Mouse (Mus musculus) heart, embryonic 15.5 days (tissue): ENCODE measurements around the gene Hist1h4a. TPM values are rescaled to one million over a fixed set of nuclear protein-coding genes. Genes with fewer than 3 reads are reported as not detected.
"Not testable (repeated sequence)": the region's sequence is repeated elsewhere in the genome, so short reads cannot be mapped to it uniquely, and the experiment has no call there.

Experiments used
- ATAC-seq: fragments of 200-750 bp; cut with Nextera tagmentation; replicated peaks from 2 replicates; pipeline ENCODE4 v1.8.0; 2017; ENCODE audit warnings: low read depth, moderate TSS enrichment; ENCODE audit not compliant: insufficient number of reproducible peaks, insufficient read depth, low FRiP score
- H3K27ac ChIP-seq: fragments of 300-500 bp; sonication (generic); 2 replicates; pipeline ENCODE4 v1.5.1; 2015; ENCODE audit warnings: mild to moderate bottlenecking, inconsistent platforms
- H3K27me3 ChIP-seq: fragments of 300-500 bp; sonication (generic); 2 replicates; pipeline ENCODE4 v1.6.1; 2015; ENCODE audit warnings: inconsistent platforms
- H3K36me3 ChIP-seq: fragments of 300-500 bp; sonication (generic); 2 replicates; pipeline ENCODE4 v1.6.1; 2015; ENCODE audit warnings: mild to moderate bottlenecking, inconsistent platforms
- H3K4me1 ChIP-seq: fragments of 300-500 bp; sonication (generic); replicated peaks from 2 replicates; pipeline ENCODE4 v1.6.1; 2015; ENCODE audit warnings: inconsistent platforms
- H3K4me2 ChIP-seq: fragments of 300-500 bp; sonication (generic); 2 replicates; pipeline ENCODE4 v1.6.1; 2015; ENCODE audit warnings: inconsistent platforms, mild to moderate bottlenecking, moderate library complexity
- H3K4me3 ChIP-seq: fragments of 300-500 bp; sonication (generic); 2 replicates; pipeline ENCODE4 v1.5.1; 2015; ENCODE audit warnings: mild to moderate bottlenecking, inconsistent platforms
- H3K9ac ChIP-seq: fragments of 300-500 bp; sonication (generic); 2 replicates; pipeline ENCODE4 v1.6.1; 2015; ENCODE audit warnings: mild to moderate bottlenecking, inconsistent platforms
- H3K9me3 ChIP-seq: fragments of 300-500 bp; sonication (generic); replicated peaks from 2 replicates; pipeline ENCODE4 v1.6.1; 2016; ENCODE audit warnings: inconsistent platforms
- WGBS: fragments of 180-500 bp; shearing (Covaris S2); methylation state at CpG from one replicate; pipeline ENCODE4 v1.1.7; 2015; ENCODE audit warnings: mixed read lengths; 5-methylcytosine and 5-hydroxymethylcytosine counted together
- polyA plus RNA-seq: library from polyadenylated mRNA; unstranded; fragments of >200 nt; fragmentation: Nextera tagmentation; extraction: Ambion mirVana; gene quantifications from 2 replicates; pipeline ENCODE4 v1.2.1, GENCODE M21; 2015

The Hist1h4a gene
- polyA plus RNA-seq, 1 experiment from 2014 or later: not detected

DNA sequence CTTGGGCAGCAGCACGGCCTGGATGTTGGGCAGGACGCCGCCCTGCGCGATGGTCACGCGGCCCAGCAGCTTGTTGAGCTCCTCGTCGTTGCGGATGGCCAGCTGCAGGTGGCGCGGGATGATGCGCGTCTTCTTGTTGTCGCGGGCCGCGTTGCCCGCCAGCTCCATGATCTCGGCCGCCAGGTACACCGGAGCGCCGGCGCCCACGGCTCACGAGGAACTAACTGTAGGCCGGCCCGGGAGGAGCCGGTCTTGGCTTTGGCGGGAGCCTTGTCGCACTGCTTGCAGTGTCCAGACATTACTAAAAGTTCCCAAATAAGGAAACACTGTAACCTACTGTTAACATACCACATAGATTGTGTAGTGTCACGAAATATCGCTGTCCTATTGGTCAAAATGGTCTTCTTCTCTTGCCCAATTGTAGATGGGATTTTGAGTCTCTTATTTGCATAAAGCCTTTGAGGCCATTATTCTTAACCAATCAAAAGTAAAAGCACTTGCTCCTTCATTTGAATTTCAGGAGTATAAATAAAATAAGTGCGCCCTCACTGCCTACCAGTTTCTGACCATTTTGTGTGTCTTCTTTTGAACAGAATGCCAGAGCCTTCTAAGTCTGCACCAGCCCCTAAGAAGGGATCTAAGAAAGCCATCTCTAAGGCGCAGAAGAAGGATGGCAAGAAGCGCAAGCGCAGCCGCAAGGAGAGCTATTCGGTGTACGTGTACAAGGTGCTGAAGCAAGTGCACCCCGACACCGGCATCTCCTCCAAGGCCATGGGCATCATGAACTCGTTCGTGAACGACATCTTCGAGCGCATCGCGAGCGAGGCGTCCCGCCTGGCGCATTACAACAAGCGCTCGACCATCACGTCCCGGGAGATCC is 14.6 kb downstream of the Hist1h4a start, which contains the start of gene Hist1h2bb:
TSS of gene Hist1h2bb (plus strand) at position 534 of the 880 bp plus-strand sequence.
- Histone ChIP-seq H3K9ac (peak within 1 kb of the TSS; percentile 65), H3K4me3 (peak within 1 kb of the TSS; percentile 49), H3K4me2 (peak within 1 kb of the TSS; percentile 70), H3K4me1 (peaks cover 22% of the 10 kb centered on the region), H3K27ac (peak within 1 kb of the TSS; percentile 99)
- WGBS: under 1% methylated on average over 49 of the region's 58 CpGs
- peak; percentile 92 for ATAC-seq
- not testable (repeated sequence) for H3K27me3 ChIP-seq, H3K9me3 ChIP-seq, H3K36me3 ChIP-seq

DNA sequence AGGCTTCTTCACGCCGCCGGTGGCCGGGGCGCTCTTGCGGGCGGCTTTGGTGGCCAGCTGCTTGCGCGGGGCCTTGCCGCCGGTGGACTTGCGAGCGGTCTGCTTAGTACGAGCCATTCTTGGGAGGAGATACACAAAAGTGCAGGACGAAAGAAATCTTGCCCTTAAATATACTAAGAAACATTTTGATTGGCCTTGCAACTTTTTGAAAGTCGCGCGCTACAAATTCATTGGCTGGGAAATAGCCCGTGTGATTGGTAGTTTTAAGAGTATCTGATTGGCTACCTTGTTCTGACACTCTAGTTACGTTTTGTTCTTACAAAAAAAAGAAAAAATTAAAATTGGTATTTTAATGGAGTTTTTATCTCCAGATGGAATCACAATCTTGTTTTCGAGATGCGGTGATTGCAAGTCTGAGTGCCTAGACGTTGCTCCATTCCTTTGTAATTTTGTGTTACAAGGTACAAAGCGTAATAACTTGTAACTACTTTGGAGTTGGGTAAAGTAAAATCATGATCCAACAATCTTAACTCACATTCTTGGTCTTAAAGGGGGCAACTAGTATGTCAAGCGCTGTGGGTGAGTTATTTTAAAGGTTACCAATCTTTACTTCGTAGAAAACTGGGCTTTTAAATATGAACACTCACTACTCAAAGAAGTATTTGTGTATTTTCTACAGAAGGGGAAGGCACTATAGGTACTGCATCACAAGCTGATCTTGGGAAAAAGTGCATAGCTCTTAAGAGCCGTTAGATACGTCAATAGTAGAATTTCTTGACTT is 15.5 kb downstream of the Hist1h4a start, which contains the start of gene Hist1h3c:
TSS of gene Hist1h3c (minus strand) at position 222 of the 781 bp plus-strand sequence.
- Histone ChIP-seq H3K9ac (peak within 1 kb of the TSS; percentile 65), H3K27me3 (no peaks in the 10 kb centered on the region), H3K4me2 (peak within 1 kb of the TSS; percentile 70), H3K9me3 (no peaks in the 10 kb centered on the region), H3K4me1 (peaks cover 26% of the 10 kb centered on the region), H3K36me3 (no peaks in the 10 kb centered on the region), H3K4me3 (peak within 1 kb of the TSS; percentile 49), H3K27ac (peak within 1 kb of the TSS; percentile 99)
- WGBS: under 1% methylated on average over 24 of the region's 28 CpGs
- ATAC-seq: peak; percentile 53

DNA sequence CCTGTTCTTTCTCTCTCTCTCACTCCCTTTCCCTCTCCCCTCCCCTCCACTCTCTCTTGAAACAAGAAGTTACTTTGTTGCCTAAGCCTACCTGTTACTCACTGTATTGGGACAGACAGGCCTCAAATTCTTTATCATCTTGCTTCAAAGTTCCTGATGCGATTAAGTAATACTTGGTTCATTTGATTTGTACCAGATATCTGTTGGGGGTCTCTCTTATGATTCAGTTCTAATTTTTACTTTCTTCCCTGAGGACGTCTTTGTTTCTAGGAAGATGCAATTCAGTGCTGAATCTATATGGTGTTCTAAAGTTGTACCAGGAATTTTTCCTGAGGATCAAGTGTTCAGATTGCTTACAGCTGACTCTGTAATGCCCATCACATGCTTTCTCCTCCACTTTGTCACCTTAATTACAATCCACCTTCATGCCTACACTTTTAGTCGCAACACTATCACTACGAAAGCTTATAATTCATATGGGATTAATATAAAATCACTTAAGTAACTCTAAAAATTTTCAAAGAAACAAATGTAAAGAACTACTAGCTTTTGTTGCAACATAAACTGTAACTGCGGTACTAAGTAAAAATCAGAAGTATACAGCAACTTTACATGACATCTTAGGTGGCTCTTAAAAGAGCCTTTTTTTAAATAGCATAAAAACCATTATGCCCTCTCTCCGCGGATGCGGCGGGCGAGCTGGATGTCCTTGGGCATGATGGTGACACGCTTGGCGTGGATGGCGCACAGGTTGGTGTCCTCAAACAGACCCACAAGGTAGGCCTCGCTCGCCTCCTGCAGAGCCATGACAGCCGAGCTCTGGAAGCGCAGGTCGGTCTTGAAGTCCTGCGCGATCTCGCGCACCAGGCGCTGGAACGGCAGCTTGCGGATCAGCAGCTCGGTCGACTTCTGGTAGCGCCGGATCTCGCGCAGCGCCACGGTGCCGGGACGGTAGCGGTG is 16.3 kb downstream of the Hist1h4a start:
- peaks cover 30% of the 10 kb centered on the region for H3K4me1 ChIP-seq
- H3K9ac ChIP-seq: peak overlapping the region; percentile 35; the same call in 1 of the 2 replicates
- 2% methylated on average over 20 of the region's 36 CpGs for WGBS
- peak overlapping the region; percentile 70 for H3K4me2 ChIP-seq
- no peaks in the 10 kb centered on the region for H3K27me3 ChIP-seq
- H3K27ac ChIP-seq: peak overlapping the region; percentile 72
- no peaks in the 10 kb centered on the region for H3K36me3 ChIP-seq
- H3K4me3 ChIP-seq: peak overlapping the region; percentile 49
- no peak for ATAC-seq
- no peaks in the 10 kb centered on the region for H3K9me3 ChIP-seq

DNA sequence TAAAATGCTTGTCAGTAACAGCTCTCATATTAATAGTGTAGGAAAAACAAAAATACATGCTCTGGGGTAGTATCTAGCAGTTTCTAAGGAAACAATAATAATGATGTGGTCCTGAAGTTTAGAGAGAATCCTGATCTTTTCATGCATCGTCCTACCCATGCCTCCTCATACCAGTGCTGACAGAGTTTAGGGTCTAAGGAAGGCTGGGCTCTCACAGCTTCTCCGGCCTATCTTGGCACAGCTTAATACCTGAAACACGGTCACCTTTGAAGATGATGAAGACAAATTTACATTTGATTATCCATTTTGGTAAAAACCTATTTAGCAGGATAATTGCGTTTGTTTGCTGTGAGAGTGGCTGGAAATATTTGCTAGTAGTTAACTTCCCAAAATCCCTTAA is 17.1 kb downstream of the Hist1h4a start:
- Histone ChIP-seq H3K4me1 (peaks cover 33% of the 10 kb centered on the region), H3K27ac (peak overlapping the region; percentile 72; the same call in 1 of the 2 replicates), H3K27me3 (no peaks in the 10 kb centered on the region), H3K36me3 (no peaks in the 10 kb centered on the region), H3K9ac (0 out of 2 replicates have a peak overlapping the region, but pooled peaks have one; percentile 35), H3K4me2 (peak overlapping the region; percentile 70), H3K4me3 (no peak overlapping the region), H3K9me3 (no peaks in the 10 kb centered on the region)
- ATAC-seq: no peak
- WGBS: 43% methylated on average over 4 of the region's 4 CpGs

DNA sequence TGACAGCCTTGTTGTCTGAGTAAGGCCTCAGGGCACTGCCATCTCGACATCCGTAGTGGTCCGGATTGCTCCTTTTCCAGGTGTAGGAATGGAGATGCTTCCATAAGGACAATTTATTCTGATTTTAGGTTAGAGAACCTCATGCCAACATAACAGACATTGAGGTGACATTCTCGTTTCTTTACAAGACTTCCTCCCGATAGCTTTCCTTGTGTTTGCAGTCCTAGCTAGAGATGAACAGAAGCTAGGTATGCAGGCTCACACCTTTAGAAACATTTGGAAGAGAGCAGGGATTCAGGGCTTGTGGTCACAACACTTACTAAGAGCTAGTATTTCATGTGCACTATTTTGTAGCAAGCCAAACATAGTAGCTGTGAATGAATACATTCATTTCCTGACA is 17.8 kb downstream of the Hist1h4a start:
- Histone ChIP-seq H3K27me3 (no peaks in the 10 kb centered on the region), H3K4me1 (peaks cover 33% of the 10 kb centered on the region), H3K4me2 (no peak overlapping the region), H3K9ac (no peak overlapping the region), H3K9me3 (no peaks in the 10 kb centered on the region), H3K36me3 (no peaks in the 10 kb centered on the region), H3K4me3 (no peak overlapping the region), H3K27ac (no peak overlapping the region)
- no peak for ATAC-seq
- 86% methylated on average over 5 of the region's 5 CpGs for WGBS

DNA sequence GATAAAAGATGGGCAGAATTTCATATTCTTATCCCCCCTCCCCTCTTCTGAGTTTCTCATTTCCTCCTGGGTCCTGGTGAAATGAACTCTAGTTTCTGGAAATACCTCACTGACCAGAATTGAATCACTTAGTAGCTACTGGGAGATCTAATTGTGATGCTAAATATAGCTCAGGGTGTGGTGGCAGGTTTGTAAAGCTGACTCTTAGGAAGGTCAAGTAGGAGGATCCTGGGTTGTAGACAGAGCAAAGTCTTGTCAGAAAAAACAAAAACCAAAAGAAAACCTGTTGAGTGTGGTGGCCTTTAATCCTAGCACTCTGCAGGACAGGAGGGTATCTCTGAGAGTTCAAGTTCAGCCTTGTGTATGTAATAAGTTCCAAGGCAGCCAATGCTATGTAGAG is 19.0 kb downstream of the Hist1h4a start:
- H3K4me3 ChIP-seq: no peak overlapping the region
- H3K27me3 ChIP-seq: no peaks in the 10 kb centered on the region
- H3K36me3 ChIP-seq: no peaks in the 10 kb centered on the region
- no peak for ATAC-seq
- peak overlapping the region; percentile 9; the same call in 1 of the 2 replicates for H3K27ac ChIP-seq
- H3K4me1 ChIP-seq: peaks cover 28% of the 10 kb centered on the region
- 0 out of 2 replicates have a peak overlapping the region, but pooled peaks have one; percentile 8 for H3K4me2 ChIP-seq
- no peaks in the 10 kb centered on the region for H3K9me3 ChIP-seq
- no peak overlapping the region for H3K9ac ChIP-seq

DNA sequence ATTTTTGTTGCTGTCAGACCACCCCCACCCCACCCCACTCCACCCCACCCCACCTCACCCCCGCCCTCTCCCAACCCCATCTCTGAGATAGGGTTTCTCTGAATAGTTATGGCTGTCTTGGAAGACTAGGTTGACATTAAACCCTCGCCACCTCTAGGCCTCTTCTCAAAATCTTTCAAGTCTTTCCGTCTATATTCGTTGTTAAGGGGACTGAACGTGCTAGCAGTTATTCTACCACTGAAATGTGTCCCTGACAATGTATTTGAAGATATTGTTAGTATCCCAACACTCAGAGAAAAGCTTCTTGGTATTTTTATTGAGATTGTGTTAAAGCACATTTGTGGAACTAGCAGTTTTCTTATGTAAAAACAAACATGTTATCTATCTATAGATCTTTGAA is 20.1 kb downstream of the Hist1h4a start:
- WGBS: 52% methylated on average over 5 of the region's 5 CpGs
- peak overlapping the region; percentile 99 for H3K27ac ChIP-seq
- peak overlapping the region; percentile 97 for H3K4me2 ChIP-seq
- no peaks in the 10 kb centered on the region for H3K27me3 ChIP-seq
- H3K36me3 ChIP-seq: no peaks in the 10 kb centered on the region
- H3K4me1 ChIP-seq: peaks cover 28% of the 10 kb centered on the region
- peak overlapping the region; percentile 74 for H3K4me3 ChIP-seq
- no peak overlapping the region for H3K9ac ChIP-seq
- no peak for ATAC-seq
- H3K9me3 ChIP-seq: no peaks in the 10 kb centered on the region

DNA sequence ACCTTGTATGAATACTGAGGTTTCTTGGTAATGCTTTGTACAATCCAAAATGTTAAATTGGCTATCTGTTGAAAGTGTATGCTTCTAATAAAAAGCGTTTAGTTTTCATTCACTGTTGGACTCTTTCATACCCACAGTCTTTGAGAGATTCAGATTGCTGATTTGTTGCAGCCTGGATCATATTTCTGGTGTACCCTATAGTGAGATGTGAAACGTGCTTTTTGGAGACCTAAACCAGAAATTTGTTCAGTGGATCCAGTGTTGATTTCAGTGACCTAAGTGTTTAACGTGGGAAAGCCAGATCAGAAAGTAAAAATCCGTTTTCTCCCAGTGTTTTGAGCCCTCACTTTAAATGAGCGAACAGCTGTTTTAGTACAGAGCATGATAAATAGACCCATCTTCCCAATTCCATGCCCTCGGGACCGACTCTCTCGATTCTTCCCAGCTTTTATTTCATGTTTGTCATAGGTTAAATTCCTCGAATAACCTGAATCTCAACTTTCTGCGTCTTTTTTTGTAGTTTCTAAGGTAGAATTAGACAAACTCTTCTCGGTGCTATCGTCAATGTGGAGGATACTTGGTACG is 20.7 kb downstream of the Hist1h4a start:
- peak overlapping the region; percentile 74 for H3K4me3 ChIP-seq
- peak overlapping the region; percentile 92 for H3K9ac ChIP-seq
- no peaks in the 10 kb centered on the region for H3K36me3 ChIP-seq
- H3K4me1 ChIP-seq: peaks cover 25% of the 10 kb centered on the region
- no peak for ATAC-seq
- H3K27ac ChIP-seq: peak overlapping the region; percentile 99
- peak overlapping the region; percentile 97 for H3K4me2 ChIP-seq
- 28% methylated on average over 13 of the region's 13 CpGs for WGBS
- no peaks in the 10 kb centered on the region for H3K9me3 ChIP-seq
- no peaks in the 10 kb centered on the region for H3K27me3 ChIP-seq

DNA sequence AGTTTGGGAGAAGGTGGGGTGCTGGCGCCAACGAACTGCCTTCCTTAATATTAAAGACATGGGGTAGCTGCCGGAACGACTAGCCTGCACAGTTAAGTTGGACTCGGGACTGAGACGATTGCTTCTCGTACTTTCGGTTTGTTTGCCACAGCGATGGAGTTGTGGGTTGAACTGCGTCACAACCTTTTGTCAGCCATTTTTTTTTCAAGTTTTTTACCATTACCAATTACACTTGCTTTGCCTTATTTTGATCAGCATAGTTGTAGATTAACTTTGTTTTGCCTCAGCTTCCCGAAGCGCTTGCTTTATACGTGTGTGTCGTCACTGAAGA is 21.1 kb downstream of the Hist1h4a start:
- no peak; the same call in 1 of the 2 replicates for ATAC-seq
- H3K27me3 ChIP-seq: no peaks in the 10 kb centered on the region

More for the DNA sequence above, 21.1 kb downstream of the Hist1h4a start:
- Histone ChIP-seq H3K9me3 (no peaks in the 10 kb centered on the region), H3K4me2 (peak overlapping the region; percentile 97), H3K27ac (peak overlapping the region; percentile 99), H3K36me3 (no peaks in the 10 kb centered on the region), H3K4me1 (peaks cover 25% of the 10 kb centered on the region), H3K4me3 (peak overlapping the region; percentile 74), H3K9ac (peak overlapping the region; percentile 92)
- WGBS: under 1% methylated on average over 14 of the region's 14 CpGs
